Mouse (Mus musculus): ENCODE results near the gene Bmper.

DNA sequence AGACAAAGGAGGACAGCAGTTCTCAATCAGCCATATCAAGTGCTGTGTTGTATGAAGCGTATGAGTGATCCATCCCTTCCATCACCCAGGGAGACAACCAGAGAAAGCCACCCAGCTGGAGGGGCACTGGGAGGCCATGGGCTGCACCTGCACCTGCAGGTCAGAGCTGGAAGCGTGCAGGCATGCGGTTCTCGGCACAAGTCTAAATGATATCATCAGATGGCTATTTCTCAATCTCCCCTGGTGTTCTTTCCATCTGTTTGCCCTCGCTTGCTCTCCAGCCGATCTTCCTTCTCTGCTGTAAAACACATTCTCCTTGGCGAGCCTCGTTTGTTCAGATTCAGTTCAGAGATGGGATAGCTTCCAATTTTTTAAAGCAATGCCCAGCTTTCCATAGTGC lies 160.4 kb downstream of the Bmper start:
- TF ChIP-seq CTCF (IDR thresholded peaks at IDR 0.05) (no peak), EP300 (IDR thresholded peaks at IDR 0.05) (no peak)

Measured in lung, postnatal 0 days (tissue).